Mouse (Mus musculus) 3T3-L1 (cell line): ENCODE measurements around the gene Tlcd2.

Experiments
- DNase-seq: peaks from one replicate; pipeline ENCODE4 v3.0.0-alpha.2; 2015; ENCODE audit warnings: low read depth, low spot score

Gene Tlcd2

DNA sequence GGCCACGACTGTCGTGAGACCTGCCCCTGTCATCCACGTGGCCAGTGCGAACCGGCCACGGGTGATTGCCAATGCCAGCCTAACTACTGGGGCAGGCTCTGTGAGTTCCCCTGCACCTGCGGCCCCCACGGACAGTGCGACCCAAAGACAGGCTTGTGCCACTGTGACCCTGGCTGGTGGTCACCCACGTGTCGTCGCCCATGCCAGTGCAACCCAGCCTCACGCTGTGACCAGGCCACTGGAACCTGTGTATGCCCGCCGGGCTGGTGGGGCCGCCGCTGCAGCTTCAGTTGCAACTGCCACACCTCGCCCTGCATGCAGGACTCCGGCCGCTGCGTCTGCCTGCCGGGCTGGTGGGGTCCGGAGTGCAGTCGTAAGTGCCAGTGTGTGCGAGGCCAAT lies 53.7 kb downstream of the Tlcd2 start:
- no peak for DNase-seq

DNA sequence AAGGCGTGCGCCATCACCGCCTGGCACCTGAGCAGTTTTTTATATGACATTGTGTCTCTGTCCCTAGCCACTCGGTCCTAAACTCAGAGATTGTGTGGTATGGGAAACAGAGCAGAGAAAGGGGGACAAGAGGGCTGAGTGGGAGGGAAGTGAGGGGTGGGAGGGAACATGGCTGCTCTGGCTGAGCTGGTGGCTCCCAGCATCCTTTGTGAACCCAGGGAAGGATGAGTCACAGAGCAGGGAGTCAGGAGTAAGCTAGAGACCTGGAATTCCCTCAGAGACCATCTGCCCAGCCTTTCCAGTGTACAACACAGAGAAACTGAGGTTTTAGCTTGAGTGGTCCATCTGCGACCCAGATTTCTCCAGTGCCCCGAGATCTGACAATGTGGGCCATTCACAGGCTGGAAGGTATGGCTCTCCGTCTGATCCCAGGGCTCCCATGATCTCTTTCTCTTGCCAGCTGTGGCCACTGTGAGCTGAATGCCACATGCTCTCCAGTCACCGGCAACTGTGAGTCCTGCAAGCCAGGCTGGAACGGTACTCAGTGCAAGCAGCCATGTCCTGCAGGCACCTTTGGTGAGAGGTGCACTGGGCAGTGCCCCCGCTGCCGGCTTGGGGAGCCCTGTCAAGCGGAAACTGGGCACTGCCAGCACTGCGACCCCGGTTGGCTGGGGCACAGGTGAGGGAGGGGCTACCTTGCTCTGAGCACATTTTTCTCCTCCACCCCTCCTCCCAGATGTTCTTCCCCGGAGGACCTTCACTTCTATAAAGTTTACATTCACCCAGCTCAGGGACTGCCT lies 58.5 kb downstream of the Tlcd2 start:
- DNase-seq: peak; percentile 39
